Mouse (Mus musculus) lung, embryonic 14.5 days (tissue): ENCODE measurements around the gene Nit1. TPM values are rescaled to one million over a fixed set of nuclear protein-coding genes. Genes with fewer than 3 reads are reported as not detected.

Experiments used
- ATAC-seq: fragments of 200-750 bp; cut with Nextera tagmentation; 2 replicates; pipeline ENCODE4 v1.8.0; 2017; ENCODE audit warnings: mild to moderate bottlenecking, moderate TSS enrichment, moderate library complexity; ENCODE audit not compliant: insufficient read depth
- DNase-seq: peaks from one replicate; pipeline ENCODE4 v3.0.0-alpha.2; 2015
- H3K27ac ChIP-seq: fragments of 300-500 bp; sonication (generic); 2 replicates; pipeline ENCODE4 v1.5.1; 2014; ENCODE audit warnings: low read depth, mild to moderate bottlenecking, moderate library complexity
- H3K27me3 ChIP-seq: fragments of 300-500 bp; sonication (generic); 2 replicates; pipeline ENCODE4 v1.6.1; 2014; ENCODE audit warnings: low read length, control low read depth; ENCODE audit not compliant: insufficient read depth
- H3K36me3 ChIP-seq: fragments of 300-500 bp; sonication (generic); 2 replicates; pipeline ENCODE4 v1.6.1; 2014; ENCODE audit warnings: control low read depth; ENCODE audit not compliant: insufficient read depth
- H3K4me1 ChIP-seq: fragments of 300-500 bp; sonication (generic); 2 replicates; pipeline ENCODE4 v1.6.1; 2014; ENCODE audit warnings: antibody characterized with exemption, control low read depth; ENCODE audit not compliant: insufficient read depth
- H3K4me2 ChIP-seq: fragments of 300-500 bp; sonication (generic); 2 replicates; pipeline ENCODE4 v1.6.1; 2014; ENCODE audit warnings: mild to moderate bottlenecking
- H3K4me3 ChIP-seq: fragments of 300-500 bp; sonication (generic); 2 replicates; pipeline ENCODE4 v1.5.1; 2014; ENCODE audit warnings: low read depth, low read length
- H3K9ac ChIP-seq: fragments of 300-500 bp; sonication (generic); 2 replicates; pipeline ENCODE4 v1.6.1; 2014
- H3K9me3 ChIP-seq: fragments of 300-500 bp; sonication (generic); 2 replicates; pipeline ENCODE4 v1.6.1; 2016; ENCODE audit warnings: low read depth, low read length, control low read depth
- CTCF ChIP-seq: IDR thresholded peaks from 2 replicates; pipeline ENCODE4 v1.5.1; 2016; ENCODE audit warnings: antibody characterized with exemption, low read depth
- WGBS: fragments of 180-500 bp; shearing (Covaris S2); extraction: QIAGEN DNeasy Blood & Tissue Kit; methylation state at CpG from one replicate; pipeline ENCODE4 v1.1.7; 2014; 5-methylcytosine and 5-hydroxymethylcytosine counted together
- polyA plus RNA-seq: library from polyadenylated mRNA; unstranded; fragments of >200 nt; fragmentation: Nextera tagmentation; extraction: Ambion mirVana; gene quantifications from 2 replicates; pipeline ENCODE4 v1.2.1, GENCODE M21; 2014

Gene Nit1
- polyA plus RNA-seq, 1 experiment from 2014 or later: 27.5 TPM

DNA sequence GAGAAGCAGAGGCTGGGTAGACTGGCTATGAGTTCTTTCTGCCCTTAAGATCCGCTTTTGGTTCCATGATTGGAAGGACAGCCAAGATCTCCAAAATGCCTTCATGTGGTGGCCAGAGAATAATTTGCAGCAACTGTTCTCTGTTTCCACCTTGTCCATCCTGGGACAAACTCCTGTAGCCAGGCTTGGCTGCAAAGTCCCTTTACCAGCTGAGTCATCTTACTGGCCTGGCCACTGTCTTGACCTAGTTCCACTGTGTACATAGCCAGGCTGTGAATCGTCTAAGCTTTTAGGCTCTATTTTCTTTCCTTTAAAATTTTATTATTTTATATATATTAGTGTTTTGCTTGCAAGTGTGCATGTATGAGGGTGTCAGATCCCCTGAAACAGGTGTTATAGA is 3.8 kb upstream of the Nit1 start:
- no peak overlapping the region for H3K4me2 ChIP-seq
- ATAC-seq (no peak), DNase-seq (no peak)
- 83% methylated on average over 2 of the region's 2 CpGs for whole genome bisulfite sequencing
- H3K4me1 ChIP-seq: 0 out of 2 replicates have a peak, but pooled peaks cover 3% of the 10 kb centered on the region
- no peak overlapping the region for H3K9ac ChIP-seq
- H3K9me3 ChIP-seq: 0 out of 2 replicates have a peak, but pooled peaks cover 2% of the 10 kb centered on the region
- 0 out of 2 replicates have a peak, but pooled peaks cover 2% of the 10 kb centered on the region for H3K36me3 ChIP-seq
- H3K27me3 ChIP-seq: no peaks in the 10 kb centered on the region
- H3K27ac ChIP-seq: no peak overlapping the region
- no peak for TF ChIP-seq CTCF
- no peak overlapping the region for H3K4me3 ChIP-seq

DNA sequence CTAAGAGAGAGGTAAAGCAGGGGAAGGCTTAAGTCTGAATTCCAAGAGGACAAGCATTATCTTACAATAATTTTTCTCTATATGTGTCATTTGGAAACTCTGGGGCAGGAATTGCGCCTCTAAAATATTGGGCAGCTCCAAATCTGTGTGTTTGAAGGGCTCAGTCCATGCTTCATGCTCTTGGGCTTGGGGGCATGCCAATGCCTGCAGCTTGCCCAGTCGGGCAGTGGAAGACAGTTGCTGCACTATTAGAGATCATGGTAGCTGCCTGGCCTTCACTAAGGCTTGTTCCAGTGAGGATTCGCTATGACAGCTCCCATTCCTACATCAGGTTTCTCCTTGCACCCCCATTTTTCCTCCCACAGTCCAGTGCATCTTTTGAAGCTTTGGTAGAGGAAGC is 3.2 kb upstream of the Nit1 start:
- no peak overlapping the region for H3K4me2 ChIP-seq
- peaks cover 3% of the 10 kb centered on the region; the same call in 1 of the 2 replicates for H3K36me3 ChIP-seq
- H3K4me3 ChIP-seq: no peak overlapping the region
- no peak overlapping the region for H3K9ac ChIP-seq
- H3K9me3 ChIP-seq: 0 out of 2 replicates have a peak, but pooled peaks cover 2% of the 10 kb centered on the region
- no peak for DNase-seq
- H3K27me3 ChIP-seq: no peaks in the 10 kb centered on the region
- no peak overlapping the region for H3K27ac ChIP-seq
- TF ChIP-seq CTCF: no peak
- 93% methylated on average over 3 of the region's 3 CpGs for WGBS
- 0 out of 2 replicates have a peak, but pooled peaks cover 3% of the 10 kb centered on the region for H3K4me1 ChIP-seq
- ATAC-seq: no peak

DNA sequence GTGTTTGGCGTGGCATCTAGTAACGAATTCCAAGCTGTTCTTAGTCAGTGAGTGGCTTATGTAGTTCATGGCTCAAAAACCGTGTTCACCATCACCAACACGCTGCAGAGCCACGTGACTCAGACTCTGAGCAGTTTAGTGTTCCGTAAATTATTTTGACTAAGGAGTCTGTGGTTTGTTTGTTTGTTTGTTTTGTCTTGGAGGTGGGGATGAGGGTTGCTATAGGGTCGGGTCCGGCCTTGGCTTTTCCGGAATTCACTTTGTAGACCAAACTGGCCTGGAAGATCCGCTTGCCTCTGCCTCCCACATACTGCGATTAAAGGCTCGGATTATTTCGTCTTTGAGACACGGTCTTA is 627 bp upstream of the Nit1 start:
- no peak for TF ChIP-seq CTCF
- Histone ChIP-seq H3K4me2 (peak overlapping the region; percentile 86), H3K27me3 (no peaks in the 10 kb centered on the region), H3K36me3 (peaks cover 27% of the 10 kb centered on the region), H3K4me3 (peak overlapping the region; percentile 87), H3K9me3 (0 out of 2 replicates have a peak, but pooled peaks cover 2% of the 10 kb centered on the region), H3K27ac (no peak overlapping the region), H3K4me1 (0 out of 2 replicates have a peak, but pooled peaks cover 3% of the 10 kb centered on the region), H3K9ac (peak overlapping the region; percentile 81)
- under 1% methylated on average over 14 of the region's 14 CpGs for WGBS
- DNase-seq: peak; percentile 33
- peak; percentile 33; the same call in 1 of the 2 replicates for ATAC-seq

DNA sequence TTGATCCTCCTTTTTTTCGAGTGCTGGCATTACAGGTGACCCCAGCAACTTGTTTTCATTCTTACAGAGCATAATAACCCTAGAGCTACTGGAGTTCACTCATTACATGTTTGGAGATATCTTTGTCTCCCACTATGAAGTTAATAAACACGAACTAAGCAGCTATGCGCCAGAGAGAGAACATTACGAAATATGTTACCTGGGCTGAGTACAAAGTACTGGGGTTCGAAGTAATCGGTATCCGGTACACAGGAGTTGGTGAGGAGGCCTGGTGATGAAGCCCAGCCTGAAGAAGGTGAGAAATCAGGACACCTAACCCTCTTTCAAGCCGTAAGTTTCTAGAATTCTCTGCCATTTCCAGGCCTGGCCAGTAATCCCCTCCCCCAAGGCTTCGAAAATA is 731 bp downstream of the Nit1 start:
- H3K4me1 ChIP-seq: 0 out of 2 replicates have a peak, but pooled peaks cover 3% of the 10 kb centered on the region
- no peaks in the 10 kb centered on the region for H3K27me3 ChIP-seq
- H3K9ac ChIP-seq: peak overlapping the region; percentile 81
- ATAC-seq (no peak), DNase-seq (no peak)
- peak overlapping the region; percentile 86 for H3K4me2 ChIP-seq
- no peak for TF ChIP-seq CTCF
- 0 out of 2 replicates have a peak, but pooled peaks cover 2% of the 10 kb centered on the region for H3K9me3 ChIP-seq
- no peak overlapping the region for H3K27ac ChIP-seq
- peaks cover 40% of the 10 kb centered on the region for H3K36me3 ChIP-seq
- H3K4me3 ChIP-seq: peak overlapping the region; percentile 87
- 69% methylated on average over 9 of the region's 9 CpGs for WGBS

DNA sequence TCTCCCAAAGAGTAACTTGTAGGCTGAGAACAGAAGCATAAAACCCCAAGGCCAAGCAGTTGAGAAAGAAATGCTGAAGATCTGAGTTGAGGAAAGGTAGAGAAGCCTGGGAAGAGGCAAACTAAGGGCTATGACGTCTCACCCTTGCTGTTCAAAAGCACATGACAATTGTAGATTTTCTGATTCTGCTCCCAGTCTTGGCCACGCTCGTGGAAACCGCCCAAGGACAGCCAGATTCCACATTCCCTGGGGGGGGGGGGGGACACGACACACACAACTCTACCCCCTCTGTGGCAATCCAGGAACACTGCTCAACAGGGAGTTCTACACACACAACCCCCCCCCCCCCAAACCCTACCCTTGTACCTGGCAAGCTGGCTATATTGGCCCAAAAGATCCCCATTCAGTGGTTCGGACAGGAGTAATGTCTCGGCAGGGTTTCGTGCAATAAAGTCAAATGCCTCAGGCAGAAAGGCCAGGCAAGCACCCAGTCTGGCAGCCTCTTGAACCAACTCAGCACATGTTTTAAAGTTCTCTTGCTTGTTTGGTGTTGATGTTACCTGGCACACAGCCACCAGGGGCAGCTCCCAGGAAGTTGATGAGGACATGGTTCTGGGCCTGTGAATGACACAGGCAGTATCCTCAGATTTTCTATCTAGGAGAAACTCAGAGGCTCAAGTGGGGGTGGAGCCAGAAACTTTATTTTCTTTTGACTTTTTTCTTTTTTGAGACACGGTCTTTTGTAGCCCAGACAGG is 1.3 kb downstream of the Nit1 start:
- H3K27me3 ChIP-seq: no peaks in the 10 kb centered on the region
- 0 out of 2 replicates have a peak, but pooled peaks cover 2% of the 10 kb centered on the region for H3K9me3 ChIP-seq
- no peak overlapping the region for H3K9ac ChIP-seq
- DNase-seq (peak; percentile 46), ATAC-seq (no peak)
- peaks cover 44% of the 10 kb centered on the region for H3K36me3 ChIP-seq
- no peak overlapping the region for H3K4me3 ChIP-seq
- no peak overlapping the region for H3K27ac ChIP-seq
- 79% methylated on average over 9 of the region's 9 CpGs for WGBS
- H3K4me1 ChIP-seq: 0 out of 2 replicates have a peak, but pooled peaks cover 3% of the 10 kb centered on the region
- 0 out of 2 replicates have a peak, but pooled peaks have one; percentile 17 for TF ChIP-seq CTCF
- peak overlapping the region; percentile 86 for H3K4me2 ChIP-seq

DNA sequence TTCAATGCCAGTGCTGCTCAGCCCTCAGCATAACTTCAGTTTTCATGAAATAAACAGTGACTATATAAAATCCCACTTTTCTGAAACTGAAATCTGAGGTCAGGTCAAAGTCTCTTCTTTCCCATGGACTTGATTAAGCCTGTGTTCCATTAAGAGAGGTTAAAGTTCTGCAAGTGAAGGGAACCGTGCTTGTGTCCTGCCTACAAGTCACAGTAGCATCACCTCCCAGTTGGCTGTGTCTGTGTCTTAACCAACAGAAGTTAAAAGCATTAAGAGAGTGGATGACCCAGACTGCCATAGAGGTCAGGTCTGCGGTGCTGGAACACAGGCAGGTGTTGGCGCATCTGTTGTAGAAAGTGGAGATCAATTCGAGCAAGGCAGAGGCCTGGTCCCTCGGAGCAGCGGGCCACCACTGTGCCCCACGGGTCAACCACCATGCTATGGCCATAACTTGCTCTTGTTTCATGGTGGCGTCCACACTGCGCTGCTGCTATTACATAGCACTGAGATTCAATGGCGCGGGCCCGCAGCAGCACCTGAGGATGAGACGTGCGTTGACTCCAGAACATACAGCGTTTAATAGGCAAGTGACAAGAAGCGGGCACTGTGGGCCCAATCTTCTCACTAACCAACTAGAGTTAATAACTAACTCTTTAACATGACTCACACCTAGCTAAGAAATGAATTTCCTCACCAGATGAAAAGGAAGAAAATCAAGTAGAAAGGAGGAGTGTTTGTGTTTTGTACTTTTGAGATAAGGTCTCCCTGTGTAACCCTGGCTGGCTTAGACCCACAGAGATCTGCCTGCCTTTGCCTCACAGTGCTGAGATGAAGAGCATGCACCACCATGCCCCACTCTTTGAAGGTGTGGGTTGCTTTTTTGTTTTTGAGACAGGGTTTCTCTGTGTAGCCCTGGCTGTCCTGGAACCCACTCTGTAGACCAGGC is 2.9 kb downstream of the Nit1 start:
- H3K4me2 ChIP-seq: no peak overlapping the region
- no peaks in the 10 kb centered on the region for H3K27me3 ChIP-seq
- ATAC-seq: no peak
- no peak for TF ChIP-seq CTCF
- DNase-seq: no peak
- no peak overlapping the region for H3K4me3 ChIP-seq
- H3K9me3 ChIP-seq: 0 out of 2 replicates have a peak, but pooled peaks cover 2% of the 10 kb centered on the region
- no peak overlapping the region for H3K27ac ChIP-seq
- no peak overlapping the region for H3K9ac ChIP-seq
- H3K4me1 ChIP-seq: 0 out of 2 replicates have a peak, but pooled peaks cover 3% of the 10 kb centered on the region
- peaks cover 57% of the 10 kb centered on the region for H3K36me3 ChIP-seq
- WGBS: 89% methylated on average over 16 of the region's 16 CpGs
